Mouse (Mus musculus) ES-E14 (cell line): ENCODE results near the gene Vps13d. TPM values are rescaled to one million over a fixed set of nuclear protein-coding genes. Genes with fewer than 3 reads are reported as not detected.

Experiments
- DNase-seq: peaks from one replicate; pipeline ENCODE4 v3.0.0-alpha.2; 2013; ENCODE audit warnings: low read depth, low spot score
- H3K27ac ChIP-seq: 2 replicates; pipeline ENCODE4 v1.5.1; 2012; ENCODE audit warnings: low read depth, mild to moderate bottlenecking, low read length, moderate library complexity, mixed read lengths; ENCODE audit not compliant: poor library complexity, insufficient read depth, severe bottlenecking
- H3K36me3 ChIP-seq: 2 replicates; pipeline ENCODE4 v1.6.1; 2012; ENCODE audit warnings: mild to moderate bottlenecking, low read length, moderate library complexity, mixed read lengths; ENCODE audit not compliant: control insufficient read depth, poor library complexity, insufficient read depth, severe bottlenecking
- H3K4me1 ChIP-seq, 2 experiments: fragments of 150-350 bp in 1 of 2; sonication (generic) in 1 of 2; 2 replicates each; pipeline ENCODE4 v1.6.1; 2012; ENCODE audit warnings: low read length in 2 of 2, mild to moderate bottlenecking in 1 of 2, mixed read lengths in 1 of 2; ENCODE audit not compliant: control insufficient read depth in 2 of 2, insufficient read depth in 2 of 2, poor library complexity in 1 of 2
- H3K4me3 ChIP-seq, 2 experiments: fragments of 150-350 bp in 1 of 2; sonication (generic) in 1 of 2; 2 replicates each; pipeline ENCODE4 v1.5.1; 2012; ENCODE audit warnings: low read length in 2 of 2, low read depth in 1 of 2, mild to moderate bottlenecking in 1 of 2, mixed read lengths in 1 of 2; ENCODE audit not compliant: insufficient read depth in 1 of 2, poor library complexity in 1 of 2, severe bottlenecking in 1 of 2
- H3K9ac ChIP-seq: 2 replicates; pipeline ENCODE4 v1.6.1; 2012; ENCODE audit warnings: low read depth, mild to moderate bottlenecking, low read length, mixed read lengths; ENCODE audit not compliant: poor library complexity, insufficient read depth, severe bottlenecking
- H3K9me3 ChIP-seq: fragments of 150-350 bp; sonication (generic); 2 replicates; pipeline ENCODE4 v1.6.1; 2012; ENCODE audit warnings: low read depth, mild to moderate bottlenecking, low read length; ENCODE audit not compliant: control insufficient read depth, insufficient read depth
- CHD2 ChIP-seq: IDR thresholded peaks from 2 replicates; pipeline ENCODE4 v1.6.1; 2014; ENCODE audit warnings: mild to moderate bottlenecking, low read depth, low read length, inconsistent platforms
- HCFC1 ChIP-seq: IDR thresholded peaks from 2 replicates; pipeline ENCODE4 v1.6.1; 2012; ENCODE audit warnings: low read length, inconsistent platforms, borderline replicate concordance; ENCODE audit not compliant: insufficient read depth
- MAFK ChIP-seq: IDR thresholded peaks from 2 replicates; pipeline ENCODE4 v1.6.1; 2014; ENCODE audit warnings: mild to moderate bottlenecking, low read depth, low read length, inconsistent platforms; ENCODE audit not compliant: insufficient read depth
- ZC3H11A ChIP-seq: IDR thresholded peaks from 2 replicates; pipeline ENCODE4 v1.6.1; 2012; ENCODE audit warnings: low read depth, mild to moderate bottlenecking, inconsistent platforms, low read length, borderline replicate concordance
- ZNF384 ChIP-seq: IDR thresholded peaks from 2 replicates; pipeline ENCODE4 v1.6.1; 2012; ENCODE audit warnings: low read depth, low read length, inconsistent platforms
- in situ Hi-C, 2 experiments: fragments of 600-800 bp; cut with MboI; formaldehyde crosslinking; loops; one replicate each; pipeline ENCODE4 v1.15.1; 2025; ENCODE audit warnings: low sequenced_read_pairs in 2 of 2, inconsistent platforms in 1 of 2; ENCODE audit not compliant: unreplicated experiment in 2 of 2
- total RNA-seq: library from RNA; depleted of rRNA; stranded (reverse); fragments of 300-350 nt; gene quantifications from 2 replicates; pipeline ENCODE4 v1.2.3, GENCODE M21; 2012

Vps13d gene
- total RNA-seq, 1 experiment: 15.3 TPM

DNA sequence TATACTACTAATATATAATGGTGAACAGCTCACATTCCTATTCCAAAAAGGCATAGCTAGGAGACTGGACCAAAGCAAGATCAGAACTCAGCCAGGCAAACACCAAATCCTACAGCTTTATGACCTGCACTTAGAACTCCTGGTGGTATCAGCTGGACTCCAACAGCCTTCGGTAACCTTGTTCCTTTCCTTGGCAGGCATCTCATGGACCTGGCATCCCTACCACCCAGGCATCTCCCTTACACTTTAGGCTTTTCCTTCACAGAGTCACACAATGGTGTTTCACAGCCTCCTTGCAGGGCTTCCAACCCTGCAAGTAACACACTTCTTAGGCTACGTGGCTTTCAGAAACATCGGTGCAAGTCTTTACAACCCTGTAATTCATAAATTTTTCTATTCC, 226.4 kb downstream of the Vps13d start:
- TF ChIP-seq MAFK: no peak
- no peaks in the 10 kb centered on the region for H3K4me1 ChIP-seq
- no peak overlapping the region for H3K27ac ChIP-seq
- no peaks in the 10 kb centered on the region for H3K9me3 ChIP-seq
- DNase-seq: no peak
- in situ Hi-C loops: no loop called here
- no peak overlapping the region for H3K9ac ChIP-seq
- H3K4me3 ChIP-seq: no peak overlapping the region
- H3K36me3 ChIP-seq: no peaks in the 10 kb centered on the region

DNA sequence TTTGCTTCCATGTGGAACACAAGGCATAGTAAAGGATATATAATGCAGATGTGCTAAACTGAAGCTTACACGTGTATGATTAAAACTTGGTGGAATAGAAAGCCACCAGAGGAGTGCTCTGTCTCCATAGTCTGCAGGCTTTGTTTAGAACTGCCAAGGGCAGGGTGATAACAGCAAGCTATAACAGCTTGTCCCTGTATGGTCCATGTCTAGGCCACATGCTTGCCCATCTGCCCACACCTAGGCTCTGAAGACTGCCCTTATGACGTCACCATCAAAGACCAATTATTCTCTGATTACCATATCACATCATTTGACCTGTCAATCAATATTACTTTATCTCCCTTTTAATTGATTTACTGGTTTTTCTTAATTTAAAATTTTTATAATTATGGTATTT, 229.6 kb downstream of the Vps13d start:
- Histone ChIP-seq H3K27ac (no peak overlapping the region), H3K9me3 (no peaks in the 10 kb centered on the region), H3K4me1 (no peaks in the 10 kb centered on the region), H3K36me3 (no peaks in the 10 kb centered on the region), H3K9ac (no peak overlapping the region), H3K4me3 (no peak overlapping the region)
- in situ Hi-C loops: no loop called here
- no peak for DNase-seq
- TF ChIP-seq ZC3H11A (no peak), CHD2 (no peak), ZNF384 (no peak), MAFK (no peak), HCFC1 (no peak)

GRCm38 (mm10) chr4:144961696-144962095, 233.1 kb downstream of the Vps13d start:
- TF ChIP-seq HCFC1 (no peak), ZNF384 (no peak), MAFK (no peak), ZC3H11A (no peak), CHD2 (no peak)
- in situ Hi-C loops: no loop called here
- Histone ChIP-seq H3K36me3 (no peaks in the 10 kb centered on the region), H3K4me1 (no peaks in the 10 kb centered on the region), H3K9me3 (no peaks in the 10 kb centered on the region), H3K4me3 (no peak overlapping the region), H3K9ac (no peak overlapping the region), H3K27ac (no peak overlapping the region)
- no peak for DNase-seq

DNA sequence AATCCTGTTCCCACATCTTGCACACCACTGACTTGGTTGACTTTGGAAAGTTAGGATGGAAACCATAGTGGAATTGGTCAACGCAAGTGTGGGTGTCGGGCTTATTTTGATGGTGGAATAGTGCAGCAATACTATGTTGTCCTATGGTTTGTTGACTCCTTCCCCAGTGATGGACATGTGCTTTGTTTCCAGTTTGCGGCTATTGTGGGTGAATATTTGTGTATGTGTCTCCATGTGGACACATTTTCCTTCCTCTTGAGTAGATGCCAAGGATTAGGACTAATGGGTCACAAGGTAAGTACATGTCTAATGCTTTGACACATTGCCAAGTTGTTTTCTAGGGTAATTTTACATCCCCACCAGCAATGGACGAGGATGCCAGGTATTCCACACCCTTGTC, 233.6 kb downstream of the Vps13d start:
- no peak for DNase-seq
- in situ Hi-C loops: no loop called here

GRCm38 (mm10) chr4:144960188-144960904, 234.5 kb downstream of the Vps13d start:
- Histone ChIP-seq H3K27ac (no peak overlapping the region), H3K4me1 (no peaks in the 10 kb centered on the region), H3K4me3 (no peak overlapping the region), H3K36me3 (no peaks in the 10 kb centered on the region), H3K9me3 (no peaks in the 10 kb centered on the region), H3K9ac (no peak overlapping the region)
- in situ Hi-C loops: no loop called here
- no peak for TF ChIP-seq ZNF384
- TF ChIP-seq ZC3H11A: no peak
- no peak for TF ChIP-seq CHD2
- TF ChIP-seq HCFC1: no peak
- TF ChIP-seq MAFK: no peak
- DNase-seq: no peak

More for the DNA sequence above, 233.6 kb downstream of the Vps13d start:
- TF ChIP-seq ZNF384 (no peak), HCFC1 (no peak), CHD2 (no peak), ZC3H11A (no peak), MAFK (no peak)
- H3K9me3 ChIP-seq: no peaks in the 10 kb centered on the region
- no peak overlapping the region for H3K27ac ChIP-seq
- no peaks in the 10 kb centered on the region for H3K36me3 ChIP-seq
- H3K4me1 ChIP-seq: no peaks in the 10 kb centered on the region
- H3K4me3 ChIP-seq: no peak overlapping the region
- H3K9ac ChIP-seq: no peak overlapping the region
